In genomic region chr16:34506048-34506447, GRCm38 (mm10) we compare ENCODE assay signal across 20 mouse cellular contexts.
DNase-seq lines count a peak whose midpoint lies in the region; TF ChIP-seq lines count a peak whose summit lies in the region.
"Had no signal": no experiment of that assay in that cellular context is flagged by ENCODE, and none has a peak within 500 bp of the region (broad histone marks: within the 10 kb centered on the region; RNA-seq: fewer than 3 reads in every experiment).

No protein-coding gene starts in this region.

- no peaks in the 10 kb centered on the region for H3K27me3 ChIP-seq in heart, adult 2 months (ENCODE audit: control insufficient read depth, insufficient read depth, low read length)
- no peaks in the 10 kb centered on the region for H3K27me3 ChIP-seq in myocyte (ENCODE audit: control insufficient read depth, insufficient read depth, insufficient read length)
- H3K27me3 ChIP-seq: Patski had no signal

- peaks cover 3% of the 10 kb centered on the region for H3K4me1 ChIP-seq in heart, adult 2 months (ENCODE audit: control insufficient read depth, insufficient read depth, low read length)

- TF ChIP-seq CTCF in heart, adult 2 months (IDR thresholded peaks at IDR 0.05): no peak
- no peak for TF ChIP-seq CTCF in layer of hippocampus, adult 2 months (conservative IDR thresholded peaks at IDR 0.05)

- no peak for TF ChIP-seq POLR2A in heart, adult 2 months (IDR thresholded peaks at IDR 0.05; ENCODE audit: insufficient read depth, low read depth, low read length)
- TF ChIP-seq POLR2A in myocyte (IDR thresholded peaks at IDR 0.05; ENCODE audit: insufficient read length, low read depth): no peak

- TF ChIP-seq EP300 in heart, adult 2 months (IDR thresholded peaks at IDR 0.05; ENCODE audit: insufficient read depth, low read depth, low read length): no peak

- H3K4me3 ChIP-seq in heart, adult 2 months: no peak overlapping the region
- no peak overlapping the region for H3K4me3 ChIP-seq in layer of hippocampus, adult 2 months
- no peak overlapping the region for H3K4me3 ChIP-seq in myocyte

- no peaks in the 10 kb centered on the region for H3K79me2 ChIP-seq in heart, adult 2 months (replicated peaks; ENCODE audit: control insufficient read depth, insufficient read depth, low read length)
- H3K79me2 ChIP-seq in myocyte (ENCODE audit: control insufficient read depth, insufficient read depth): no peaks in the 10 kb centered on the region

- no peak overlapping the region for H3K9ac ChIP-seq in heart, adult 2 months (ENCODE audit: low read depth, low read length)

- H3ac ChIP-seq in myocyte (ENCODE audit: control insufficient read depth, insufficient read length): no peak overlapping the region

- H3K36me3 ChIP-seq in heart, adult 2 months (ENCODE audit: control insufficient read depth, insufficient read depth, low read length): no peaks in the 10 kb centered on the region
- H3K36me3 ChIP-seq in myocyte (ENCODE audit: control insufficient read depth, insufficient read depth): no peaks in the 10 kb centered on the region
- H3K36me3 ChIP-seq: G1E had no signal

- H3K4me2 ChIP-seq in myocyte (ENCODE audit: low read depth): peak overlapping the region; percentile 53

- intact Hi-C loops in heart, adult 2 months (cut with DNase I): no loop called here

- peak; percentile 41 for DNase-seq in heart, adult 11 months
- no peak for DNase-seq in heart, adult 2 months
- DNase-seq in layer of hippocampus, adult 2 months (ENCODE audit: low spot score in 2 of 2): no peak
- no peak for DNase-seq in layer of hippocampus, adult 9-10 months (ENCODE audit: low spot score)
- DNase-seq in MN1 (ENCODE audit: low spot score): peak; percentile 13
- DNase-seq in retina, postnatal 1 day: no peak
- no peak for DNase-seq in spleen, postnatal 4 days (ENCODE audit: low spot score in 2 of 2)
- DNase-seq: adrenal gland, adult 2 months; adrenal gland, adult 8-10 months; adrenal gland, postnatal 10 days; adrenal gland, postnatal 14 days; adrenal gland, postnatal 25 days; adrenal gland, postnatal 36 days; B cell, adult 2 months; cerebellum, adult 11 months; cerebellum, adult 11-12 months; cerebellum, adult 18-20 months had no signal

- WGBS in heart, adult 2 months: 85% methylated on average over 2 of the region's 2 CpGs

- no peak overlapping the region for H3K27ac ChIP-seq in heart, adult 2 months
- peak overlapping the region; percentile 62; the same call in 1 of the 2 replicates for H3K27ac ChIP-seq in layer of hippocampus, adult 2 months

TF ChIP-seq in myocyte, 11 proteins besides CTCF, POLR2A, EP300 and RAD21:
- peak; percentile 97 for TF ChIP-seq CEBPB (IDR thresholded peaks at IDR 0.05; ENCODE audit: insufficient read depth, poor library complexity, severe bottlenecking)
- TF ChIP-seq SRF (IDR thresholded peaks at IDR 0.05; ENCODE audit: control insufficient read depth, insufficient read length, low read depth): no peak

Comparison
In these comparisons a context has a peak if more than half of its experiments do, and no peak if none do; other contexts are left out.
1. DNase-seq: peak in heart, adult 11 months (single experiment) and MN1 (single experiment); none in heart, adult 2 months (0 of 2), layer of hippocampus, adult 2 months (0 of 2), layer of hippocampus, adult 9-10 months (single experiment), retina, postnatal 1 day (single experiment) and spleen, postnatal 4 days (0 of 2).